Mouse (Mus musculus) stomach, postnatal 0 days (tissue): ENCODE measurements around the gene Gm29094.

Experiments
- CTCF ChIP-seq: IDR thresholded peaks from 2 replicates; pipeline ENCODE4 v1.5.1; 2016; ENCODE audit warnings: antibody characterized with exemption, low read depth, mild to moderate bottlenecking, moderate library complexity
- EP300 ChIP-seq: optimal IDR thresholded peaks from 2 replicates; pipeline ENCODE3; 2016; ENCODE audit warnings: antibody characterized with exemption

DNA sequence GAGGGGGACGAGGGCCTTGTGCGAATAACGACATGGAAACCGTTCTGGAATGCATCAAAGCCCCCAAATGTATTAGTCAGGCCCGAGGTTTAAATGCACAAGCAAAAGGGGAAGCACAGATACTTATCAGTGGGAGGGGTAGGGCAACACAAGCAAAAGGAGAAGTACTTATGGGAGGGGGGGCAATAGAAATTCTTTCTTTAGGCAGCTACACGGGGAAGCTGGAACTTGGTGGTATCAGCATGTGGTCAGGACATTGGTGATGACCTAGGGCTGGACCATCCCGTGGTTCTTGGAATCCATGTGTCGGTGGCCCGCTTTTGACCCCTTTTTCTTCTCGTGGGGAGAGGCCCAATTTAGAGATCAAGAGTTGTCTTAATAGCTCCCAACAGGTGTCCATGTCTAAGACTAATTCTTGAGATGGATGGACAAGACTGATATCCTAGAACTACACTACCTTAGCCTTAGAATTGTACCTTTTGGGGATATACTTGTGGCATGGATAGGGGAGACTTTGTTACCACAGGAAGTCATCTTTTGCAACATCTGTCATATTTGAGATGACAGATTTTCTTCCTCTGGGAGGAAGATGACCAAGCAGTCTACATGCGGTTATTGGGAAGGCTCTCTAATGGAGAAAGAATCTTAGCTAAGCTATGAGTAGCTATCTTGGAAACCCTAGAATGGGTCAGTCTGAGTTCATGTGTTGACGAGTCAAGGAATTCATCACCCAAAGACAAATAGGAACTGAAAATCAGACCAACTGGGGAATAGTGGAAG lies 57.6 kb downstream of the Gm29094 start:
- no peak for TF ChIP-seq CTCF
- no peak for TF ChIP-seq EP300
